Mouse (Mus musculus): Measurements from ENCODE around the gene P2ry2.

The P2ry2 gene

GRCm38 (mm10) chr7:101027623-101028443 is 15.2 kb upstream of the P2ry2 start:
- peak; percentile 28 to 40 for DNase-seq (ENCODE audit: low spot score in 2 of 2)

- no peak for DNase-seq (ENCODE audit: low spot score in 2 of 2)
Measured at GRCm38 (mm10) chr7:101026836-101027235, 14.2 kb upstream of the P2ry2 start.

- no peak for DNase-seq (ENCODE audit: low spot score in 2 of 2)
Measured at GRCm38 (mm10) chr7:101017492-101017891, 4.8 kb upstream of the P2ry2 start.

- DNase-seq (ENCODE audit: low spot score in 2 of 2) = no peak
Measured at GRCm38 (mm10) chr7:101017021-101017461, 4.4 kb upstream of the P2ry2 start.

GRCm38 (mm10) chr7:101014985-101015384 is 2.3 kb upstream of the P2ry2 start:
- DNase-seq (ENCODE audit: low spot score in 2 of 2) = no peak

- DNase-seq (ENCODE audit: low spot score in 2 of 2) = no peak
Measured at GRCm38 (mm10) chr7:101014041-101014440, 1.4 kb upstream of the P2ry2 start.

GRCm38 (mm10) chr7:101011681-101012367 is 842 bp downstream of the P2ry2 start:
- DNase-seq (ENCODE audit: low spot score in 2 of 2) = peak in 1 of 2 experiments; percentile 21

GRCm38 (mm10) chr7:101010741-101011140 is 1.9 kb downstream of the P2ry2 start:
- no peak for DNase-seq (ENCODE audit: low spot score in 2 of 2)

GRCm38 (mm10) chr7:101006201-101006600 is 6.5 kb downstream of the P2ry2 start:
- DNase-seq (ENCODE audit: low spot score in 2 of 2) = no peak

GRCm38 (mm10) chr7:101005119-101005518 is 7.5 kb downstream of the P2ry2 start:
- no peak for DNase-seq (ENCODE audit: low spot score in 2 of 2)

- no peak for DNase-seq (ENCODE audit: low spot score in 2 of 2)
Measured at GRCm38 (mm10) chr7:101003442-101004326, 9.0 kb downstream of the P2ry2 start.

- DNase-seq (ENCODE audit: low spot score in 2 of 2) = no peak
Measured at GRCm38 (mm10) chr7:101002274-101002673, 10.4 kb downstream of the P2ry2 start.

GRCm38 (mm10) chr7:100999623-101000022 is 13.0 kb downstream of the P2ry2 start:
- DNase-seq (ENCODE audit: low spot score in 2 of 2) = no peak

GRCm38 (mm10) chr7:100998578-100998960 is 14.1 kb downstream of the P2ry2 start:
- no peak for DNase-seq (ENCODE audit: low spot score in 2 of 2)

GRCm38 (mm10) chr7:100997951-100998577 is 14.6 kb downstream of the P2ry2 start:
- no peak for DNase-seq (ENCODE audit: low spot score in 2 of 2)

- DNase-seq (ENCODE audit: low spot score in 2 of 2) = no peak
Measured at GRCm38 (mm10) chr7:100997215-100997614, 15.5 kb downstream of the P2ry2 start.

GRCm38 (mm10) chr7:100995951-100996350 is 16.7 kb downstream of the P2ry2 start:
- no peak for DNase-seq (ENCODE audit: low spot score in 2 of 2)

GRCm38 (mm10) chr7:100995260-100995864 is 17.3 kb downstream of the P2ry2 start:
- no peak for DNase-seq (ENCODE audit: low spot score in 2 of 2)

- no peak for DNase-seq (ENCODE audit: low spot score in 2 of 2)
Measured at GRCm38 (mm10) chr7:100993166-100993565, 19.5 kb downstream of the P2ry2 start.

- no peak for DNase-seq (ENCODE audit: low spot score in 2 of 2)
Measured at GRCm38 (mm10) chr7:100991972-100992371, 20.7 kb downstream of the P2ry2 start.

Measured in natural killer cell, adult 2 months (primary cell).